Mouse (Mus musculus): ENCODE data around the gene Laptm4a. TPM values are rescaled to one million over a fixed set of nuclear protein-coding genes. Genes with fewer than 3 reads are reported as not detected.

The Laptm4a gene
- polyA plus RNA-seq, 1 experiment from 2014 or later, result 242 TPM

DNA sequence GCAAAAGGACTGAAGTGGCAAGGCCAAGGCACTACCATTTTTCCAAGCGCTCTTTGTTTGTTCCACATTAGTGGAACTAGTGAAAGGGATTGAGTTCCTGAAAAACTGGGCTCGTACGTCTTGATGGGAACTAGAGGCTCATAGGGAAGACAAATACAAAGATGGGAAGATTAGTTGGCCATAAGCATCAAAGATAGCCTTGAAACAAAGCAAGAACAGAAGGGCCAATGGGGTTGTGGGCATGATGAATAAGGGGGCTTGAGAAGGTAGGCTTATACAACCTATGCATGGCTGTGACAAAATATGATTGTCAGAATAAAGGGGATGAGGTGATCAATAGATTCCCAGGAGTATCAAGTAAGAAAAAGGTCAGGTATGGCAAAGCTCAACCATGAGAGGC, 2.2 kb upstream of the Laptm4a start:
- no peak for TF ChIP-seq CTCF (IDR thresholded peaks at IDR 0.05; ENCODE audit: low read depth)

GRCm38 (mm10) chr12:8920996-8921393, 469 bp upstream of the Laptm4a start:
- TF ChIP-seq CTCF (IDR thresholded peaks at IDR 0.05; ENCODE audit: low read depth), result no peak
- Histone ChIP-seq H3K4me3 (ENCODE audit: low read depth, low read length) (peak overlapping the region; percentile 87), H3K9ac (ENCODE audit: low read depth, low read length) (peak overlapping the region; percentile 92), H3K4me1 (replicated peaks; ENCODE audit: control insufficient read depth, insufficient read depth, low read length) (0 out of 2 replicates have a peak, but pooled peaks cover 6% of the 10 kb centered on the region), H3K36me3 (ENCODE audit: control insufficient read depth, insufficient read depth) (no peaks in the 10 kb centered on the region), H3K4me2 (replicated peaks; ENCODE audit: low read depth) (peak overlapping the region; percentile 66), H3K9me3 (ENCODE audit: control insufficient read depth) (no peaks in the 10 kb centered on the region), H3K27me3 (replicated peaks; ENCODE audit: control insufficient read depth, insufficient read depth, low read length) (no peaks in the 10 kb centered on the region), H3K27ac (ENCODE audit: low read depth, low read length) (peak overlapping the region; percentile 96; the same call in 1 of the 2 replicates)
- 3% methylated on average over 1 of the region's 1 CpGs for WGBS
- ATAC-seq, result no peak

More for the DNA sequence above, 2.2 kb upstream of the Laptm4a start:
- H3K4me1 ChIP-seq (replicated peaks; ENCODE audit: control insufficient read depth, insufficient read depth, low read length), result 0 out of 2 replicates have a peak, but pooled peaks cover 4% of the 10 kb centered on the region
- ATAC-seq, result no peak
- H3K4me2 ChIP-seq (replicated peaks; ENCODE audit: low read depth), result no peak overlapping the region
- H3K4me3 ChIP-seq (ENCODE audit: low read depth, low read length), result no peak overlapping the region
- H3K27ac ChIP-seq (ENCODE audit: low read depth, low read length), result no peak overlapping the region
- 92% methylated on average over 3 of the region's 3 CpGs for WGBS
- no peaks in the 10 kb centered on the region for H3K27me3 ChIP-seq (replicated peaks; ENCODE audit: control insufficient read depth, insufficient read depth, low read length)
- no peaks in the 10 kb centered on the region for H3K36me3 ChIP-seq (ENCODE audit: control insufficient read depth, insufficient read depth)
- H3K9me3 ChIP-seq (ENCODE audit: control insufficient read depth), result no peaks in the 10 kb centered on the region
- no peak overlapping the region for H3K9ac ChIP-seq (ENCODE audit: low read depth, low read length)

- peak overlapping the region; percentile 96 for H3K27ac ChIP-seq (ENCODE audit: low read depth, low read length)
- peak overlapping the region; percentile 66 for H3K4me2 ChIP-seq (replicated peaks; ENCODE audit: low read depth)
- no peaks in the 10 kb centered on the region for H3K36me3 ChIP-seq (ENCODE audit: control insufficient read depth, insufficient read depth)
- peak overlapping the region; percentile 87 for H3K4me3 ChIP-seq (ENCODE audit: low read depth, low read length)
- no peaks in the 10 kb centered on the region for H3K27me3 ChIP-seq (replicated peaks; ENCODE audit: control insufficient read depth, insufficient read depth, low read length)
- under 1% methylated on average over 30 of the region's 30 CpGs for WGBS
- TF ChIP-seq CTCF (IDR thresholded peaks at IDR 0.05; ENCODE audit: low read depth), result no peak
- ATAC-seq, result no peak
- 0 out of 2 replicates have a peak, but pooled peaks cover 6% of the 10 kb centered on the region for H3K4me1 ChIP-seq (replicated peaks; ENCODE audit: control insufficient read depth, insufficient read depth, low read length)
- no peaks in the 10 kb centered on the region for H3K9me3 ChIP-seq (ENCODE audit: control insufficient read depth)
- peak overlapping the region; percentile 92 for H3K9ac ChIP-seq (ENCODE audit: low read depth, low read length)
Observed at GRCm38 (mm10) chr12:8922369-8923124, 1.1 kb downstream of the Laptm4a start.

GRCm38 (mm10) chr12:8923125-8923410, 1.6 kb downstream of the Laptm4a start:
- H3K9ac ChIP-seq (ENCODE audit: low read depth, low read length), result peak overlapping the region; percentile 92; the same call in 1 of the 2 replicates
- 0 out of 2 replicates have a peak, but pooled peaks cover 6% of the 10 kb centered on the region for H3K4me1 ChIP-seq (replicated peaks; ENCODE audit: control insufficient read depth, insufficient read depth, low read length)
- no peaks in the 10 kb centered on the region for H3K36me3 ChIP-seq (ENCODE audit: control insufficient read depth, insufficient read depth)
- TF ChIP-seq CTCF (IDR thresholded peaks at IDR 0.05; ENCODE audit: low read depth), result no peak
- ATAC-seq, result no peak
- H3K4me3 ChIP-seq (ENCODE audit: low read depth, low read length), result peak overlapping the region; percentile 87
- H3K9me3 ChIP-seq (ENCODE audit: control insufficient read depth), result no peaks in the 10 kb centered on the region
- no peak overlapping the region for H3K27ac ChIP-seq (ENCODE audit: low read depth, low read length)
- H3K4me2 ChIP-seq (replicated peaks; ENCODE audit: low read depth), result peak overlapping the region; percentile 66
- 14% methylated on average over 5 of the region's 5 CpGs for WGBS
- H3K27me3 ChIP-seq (replicated peaks; ENCODE audit: control insufficient read depth, insufficient read depth, low read length), result no peaks in the 10 kb centered on the region

DNA sequence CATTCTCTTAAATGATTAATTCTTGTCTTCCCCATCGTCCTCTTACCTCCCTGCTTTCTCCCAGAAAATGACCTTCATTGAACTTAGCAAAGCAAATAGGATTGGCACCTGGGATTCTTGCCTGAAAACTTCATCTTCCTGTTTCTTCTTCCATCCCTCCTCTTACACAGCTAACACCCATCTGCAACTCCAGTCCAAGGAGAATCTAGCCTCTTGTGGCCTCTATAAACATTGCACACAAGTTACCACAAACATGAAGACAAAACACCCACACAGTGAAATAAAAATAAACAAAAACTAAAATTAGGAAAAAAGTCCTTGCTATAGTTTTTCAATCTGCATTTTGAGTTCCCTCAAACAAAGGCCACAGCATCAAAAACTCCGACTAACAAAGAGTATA, 2.1 kb downstream of the Laptm4a start:
- Histone ChIP-seq H3K4me3 (ENCODE audit: low read depth, low read length) (peak overlapping the region; percentile 87; the same call in 1 of the 2 replicates), H3K4me2 (replicated peaks; ENCODE audit: low read depth) (peak overlapping the region; percentile 66), H3K27ac (ENCODE audit: low read depth, low read length) (no peak overlapping the region; the same call in 1 of the 2 replicates), H3K9me3 (ENCODE audit: control insufficient read depth) (no peaks in the 10 kb centered on the region), H3K4me1 (replicated peaks; ENCODE audit: control insufficient read depth, insufficient read depth, low read length) (0 out of 2 replicates have a peak, but pooled peaks cover 6% of the 10 kb centered on the region), H3K36me3 (ENCODE audit: control insufficient read depth, insufficient read depth) (no peaks in the 10 kb centered on the region), H3K9ac (ENCODE audit: low read depth, low read length) (no peak overlapping the region), H3K27me3 (replicated peaks; ENCODE audit: control insufficient read depth, insufficient read depth, low read length) (no peaks in the 10 kb centered on the region)
- ATAC-seq, result no peak
- peak; percentile 45 for TF ChIP-seq CTCF (IDR thresholded peaks at IDR 0.05; ENCODE audit: low read depth)
- 29% methylated on average over 2 of the region's 2 CpGs for WGBS

DNA sequence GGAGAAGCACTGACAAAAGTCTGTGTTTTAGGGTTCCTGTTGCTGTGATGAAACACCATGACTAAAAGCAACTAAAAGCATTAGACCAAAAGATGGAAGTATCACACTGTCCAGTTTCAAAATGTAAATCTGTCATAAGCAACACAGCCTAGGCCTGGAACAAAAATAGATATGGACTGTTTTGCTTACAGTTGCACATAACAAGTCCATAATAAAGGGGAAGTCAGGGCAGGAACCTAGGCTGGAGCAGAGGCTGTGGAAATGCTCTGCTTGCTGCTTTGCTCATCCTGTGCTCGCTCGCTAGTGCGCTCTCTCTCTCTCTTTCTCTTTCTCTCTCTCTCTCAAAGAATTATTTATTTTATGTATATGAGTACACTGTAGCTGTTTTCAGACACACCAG, 6.2 kb downstream of the Laptm4a start:
- ATAC-seq, result no peak
- Histone ChIP-seq H3K9me3 (ENCODE audit: control insufficient read depth) (no peaks in the 10 kb centered on the region), H3K9ac (ENCODE audit: low read depth, low read length) (no peak overlapping the region), H3K4me3 (ENCODE audit: low read depth, low read length) (no peak overlapping the region), H3K4me2 (replicated peaks; ENCODE audit: low read depth) (no peak overlapping the region), H3K36me3 (ENCODE audit: control insufficient read depth, insufficient read depth) (0 out of 2 replicates have a peak, but pooled peaks cover 7% of the 10 kb centered on the region), H3K27me3 (replicated peaks; ENCODE audit: control insufficient read depth, insufficient read depth, low read length) (no peaks in the 10 kb centered on the region), H3K4me1 (replicated peaks; ENCODE audit: control insufficient read depth, insufficient read depth, low read length) (0 out of 2 replicates have a peak, but pooled peaks cover 6% of the 10 kb centered on the region), H3K27ac (ENCODE audit: low read depth, low read length) (no peak overlapping the region)
- TF ChIP-seq CTCF (IDR thresholded peaks at IDR 0.05; ENCODE audit: low read depth), result no peak
- WGBS, result 81% methylated on average over 3 of the region's 3 CpGs
